Mouse (Mus musculus) testis, adult 2 months (tissue): Measurements from ENCODE around the gene Ldb1.

Source experiments
- CTCF ChIP-seq: fragments of 200-500 bp; IDR thresholded peaks from 2 replicates; pipeline ENCODE4 v1.5.1; 2012; ENCODE audit warnings: low read depth, mild to moderate bottlenecking, inconsistent platforms, low read length, moderate library complexity; ENCODE audit not compliant: control insufficient read depth, insufficient read depth, insufficient replicate concordance
- POLR2A ChIP-seq: fragments of 200-500 bp; IDR thresholded peaks from 2 replicates; pipeline ENCODE4 v1.6.1; 2012; ENCODE audit warnings: low read depth, mild to moderate bottlenecking, inconsistent platforms, low read length, moderate library complexity; ENCODE audit not compliant: control insufficient read depth

- no peak for TF ChIP-seq CTCF
- TF ChIP-seq POLR2A, result no peak
Observed at GRCm38 (mm10) chr19:46029652-46030051, 15.4 kb downstream of the Ldb1 start.
